Mouse (Mus musculus) CD4-positive helper T cell, adult 2 months (primary cell): Measurements from ENCODE around the gene Fmo6.
A peak's percentile ranks its signal among the peaks of the same experiment; 100 is the strongest.

Experiments used
- DNase-seq: peaks from one replicate; pipeline ENCODE4 v3.0.0-alpha.2; 2012; ENCODE audit warnings: low read depth, missing footprints, low spot score

Gene Fmo6

GRCm38 (mm10) chr1:162914932-162915556 lies 22.3 kb downstream of the Fmo6 start:
- no peak for DNase-seq

GRCm38 (mm10) chr1:162912085-162912484 lies 25.2 kb downstream of the Fmo6 start:
- no peak for DNase-seq

- no peak for DNase-seq
These were observed 35.4 kb downstream of the Fmo6 start for GRCm38 (mm10) chr1:162901879-162902278.

- no peak for DNase-seq
These were observed 39.2 kb downstream of the Fmo6 start, which contains the start of gene Fmo2 for GRCm38 (mm10) chr1:162897838-162898811. Gene Fmo2 (minus strand): TSS chr1:162898726.

- DNase-seq, result no peak
These were observed 41.4 kb downstream of the Fmo6 start for GRCm38 (mm10) chr1:162895900-162896299.

GRCm38 (mm10) chr1:162893014-162893413 lies 44.3 kb downstream of the Fmo6 start:
- DNase-seq, result no peak

GRCm38 (mm10) chr1:162891980-162892451 lies 45.3 kb downstream of the Fmo6 start:
- no peak for DNase-seq

- DNase-seq, result no peak
These were observed 48.7 kb downstream of the Fmo6 start for GRCm38 (mm10) chr1:162888646-162889045.

- no peak for DNase-seq
These were observed 49.7 kb downstream of the Fmo6 start for GRCm38 (mm10) chr1:162887644-162888043.

- DNase-seq, result no peak
These were observed 51.0 kb downstream of the Fmo6 start for GRCm38 (mm10) chr1:162886138-162886816.

GRCm38 (mm10) chr1:162882681-162883080 lies 54.6 kb downstream of the Fmo6 start:
- no peak for DNase-seq

- peak; percentile 22 for DNase-seq
These were observed 57.5 kb downstream of the Fmo6 start for GRCm38 (mm10) chr1:162879595-162880369.

- DNase-seq, result no peak
These were observed 62.2 kb downstream of the Fmo6 start for GRCm38 (mm10) chr1:162875091-162875490.

GRCm38 (mm10) chr1:162871701-162872311 lies 65.5 kb downstream of the Fmo6 start:
- no peak for DNase-seq

- DNase-seq, result no peak
These were observed 66.3 kb downstream of the Fmo6 start for GRCm38 (mm10) chr1:162870978-162871377.

- DNase-seq, result no peak
These were observed 69.9 kb downstream of the Fmo6 start for GRCm38 (mm10) chr1:162867396-162867795.
